Comparison of ENCODE assay signal across 10 mouse cellular contexts in genomic region chr7:123083441-123084123, GRCm38 (mm10). TPM values are rescaled to one million over a fixed set of nuclear protein-coding genes. Genes with fewer than 3 reads are reported as not detected.
DNase-seq lines count a peak whose midpoint lies in the region; ATAC-seq lines count a peak whose summit lies in the region.
"Had no signal": no experiment of that assay in that cellular context is flagged by ENCODE, and none has a peak within 500 bp of the region (broad histone marks: within the 10 kb centered on the region; RNA-seq: fewer than 3 reads in every experiment).

No protein-coding gene starts in this region.

- no peak; the same call in 1 of the 2 replicates for ATAC-seq in heart, embryonic 11.5 days (replicated peaks; ENCODE audit: insufficient number of reproducible peaks, low FRiP score, low TSS enrichment)
- no peak for ATAC-seq in embryonic facial prominence, embryonic 13.5 days (ENCODE audit: insufficient number of reproducible peaks, insufficient read depth, low FRiP score, low TSS enrichment, low read depth)
- ATAC-seq in monocyte, adult 5-6 weeks (replicated peaks; ENCODE audit: insufficient number of reproducible peaks, low FRiP score, low TSS enrichment, poor library complexity, severe bottlenecking), result no peak

- no peak overlapping the region for H3K4me3 ChIP-seq in heart, embryonic 11.5 days (ENCODE audit: low read depth, low read length)
- no peak overlapping the region for H3K4me3 ChIP-seq in embryonic facial prominence, embryonic 13.5 days
- H3K4me3 ChIP-seq: liver, embryonic 15.5 days had no signal

- peaks cover 17% of the 10 kb centered on the region for H3K4me1 ChIP-seq in heart, embryonic 11.5 days (ENCODE audit: control insufficient read depth, insufficient read depth, low read length)
- peaks cover 25% of the 10 kb centered on the region for H3K4me1 ChIP-seq in embryonic facial prominence, embryonic 13.5 days
- H3K4me1 ChIP-seq: liver, embryonic 15.5 days had no signal

- no peak for DNase-seq in heart, postnatal 36 days
- peak; percentile 65 for DNase-seq in 3134 (ENCODE audit: extremely low read depth, insufficient read length, low spot score)
- DNase-seq in left cerebral cortex, postnatal 36 days (ENCODE audit: low spot score in 2 of 2), result peak; percentile 19 to 27
- DNase-seq in cerebellum, postnatal 10 days, result no peak
- no peak for DNase-seq in lung, postnatal 25 days (ENCODE audit: low spot score)
- DNase-seq: thymus, adult 18-20 months had no signal

- 33% methylated on average over 12 of the region's 12 CpGs for WGBS in heart, embryonic 11.5 days (ENCODE audit: insufficient replicate concordance)
- 14% methylated on average over 12 of the region's 12 CpGs for WGBS in embryonic facial prominence, embryonic 13.5 days

- no peak overlapping the region for H3K9ac ChIP-seq in heart, embryonic 11.5 days (ENCODE audit: low read depth, low read length)
- H3K9ac ChIP-seq in embryonic facial prominence, embryonic 13.5 days, result no peak overlapping the region; the same call in 1 of the 2 replicates
- H3K9ac ChIP-seq: liver, embryonic 15.5 days had no signal

- H3K4me2 ChIP-seq in heart, embryonic 11.5 days, result no peak overlapping the region
- peak overlapping the region; percentile 57 for H3K4me2 ChIP-seq in embryonic facial prominence, embryonic 13.5 days
- H3K4me2 ChIP-seq: liver, embryonic 15.5 days had no signal

- no peaks in the 10 kb centered on the region for H3K9me3 ChIP-seq in heart, embryonic 11.5 days (replicated peaks; ENCODE audit: control insufficient read depth, low read length)
- H3K9me3 ChIP-seq in embryonic facial prominence, embryonic 13.5 days, result no peaks in the 10 kb centered on the region
- H3K9me3 ChIP-seq: liver, embryonic 15.5 days had no signal

- H3K27me3 ChIP-seq in heart, embryonic 11.5 days (ENCODE audit: control insufficient read depth, insufficient read depth, low read length), result no peaks in the 10 kb centered on the region
- H3K27me3 ChIP-seq in embryonic facial prominence, embryonic 13.5 days, result no peaks in the 10 kb centered on the region
- H3K27me3 ChIP-seq: liver, embryonic 15.5 days had no signal

- H3K27ac ChIP-seq in heart, embryonic 11.5 days (ENCODE audit: low read depth, low read length), result 0 out of 2 replicates have a peak overlapping the region, but pooled peaks have one; percentile 6
- peak overlapping the region; percentile 83 for H3K27ac ChIP-seq in embryonic facial prominence, embryonic 13.5 days
- H3K27ac ChIP-seq: liver, embryonic 15.5 days had no signal

- intact Hi-C loops in heart, postnatal 36 days (cut with DNase I), result no loop called here
- intact Hi-C loops in left cerebral cortex, postnatal 36 days (cut with DNase I), result loop anchor here (1.0 to 5.0 kb wide), 2 partner anchors 41 to 51 kb away; no protein-coding TSS in a partner anchor

- no peaks in the 10 kb centered on the region for H3K36me3 ChIP-seq in heart, embryonic 11.5 days (ENCODE audit: control insufficient read depth, insufficient read depth, low read length)
- no peaks in the 10 kb centered on the region for H3K36me3 ChIP-seq in embryonic facial prominence, embryonic 13.5 days
- H3K36me3 ChIP-seq: liver, embryonic 15.5 days had no signal

RNA-seq across cellular contexts. Expression of gene Tnrc6a, which starts 40.1 kb away (rescaled TPM):
- polyA plus RNA-seq in heart, embryonic 11.5 days (2014; fragmentation: Nextera tagmentation; extraction: Ambion mirVana), result 37.6 and 44.8 TPM in 2 replicates
- total RNA-seq in heart, postnatal 36 days (2021), result 10 to 100 TPM; 32.6 to 36.9 TPM
- 58.6 and 68.3 TPM in 2 replicates for polyA plus RNA-seq in embryonic facial prominence, embryonic 13.5 days (2015; fragmentation: Nextera tagmentation; extraction: Ambion mirVana)
- total RNA-seq in left cerebral cortex, postnatal 36 days (2021), result 10 to 100 TPM; 43.5 to 59.0 TPM
- total RNA-seq in monocyte, adult 5-6 weeks (2017), result 66.6 to 90.5 TPM (median 70.1 TPM) in 3 replicates

Comparison
In these comparisons a context has a peak if more than half of its experiments do, and no peak if none do; other contexts are left out.
1. DNase-seq: peak in 3134 (single experiment) and left cerebral cortex, postnatal 36 days (2 of 2); none in heart, postnatal 36 days (0 of 2), cerebellum, postnatal 10 days (0 of 2) and lung, postnatal 25 days (single experiment).